Mouse (Mus musculus) MEL (cell line): ENCODE measurements at regions not wholly inside any gene's neighbourhood (a gene's known extent, or its start where the extent isn't known, plus 50 kb on each side); places are given as distances from the start of the nearest gene placed in this dataset.

Experiments used
- DNase-seq: peaks from one replicate; pipeline ENCODE4 v3.0.0; 2011; ENCODE audit warnings: low read depth, low spot score
- H3K27ac ChIP-seq: 2 replicates; pipeline ENCODE4 v1.5.1; 2012; ENCODE audit warnings: low read depth, mild to moderate bottlenecking, control low read depth, low read length, moderate library complexity; ENCODE audit not compliant: control insufficient read depth
- H3K27me3 ChIP-seq, 2 experiments: fragments of 150-350 bp in 1 of 2; sonication (generic) in 1 of 2; 2 replicates each; pipeline ENCODE4 v1.6.1; 2012; ENCODE audit warnings: low read length in 2 of 2, mild to moderate bottlenecking in 2 of 2, improper control_type of control experiment in 1 of 2, moderate library complexity in 1 of 2; ENCODE audit not compliant: insufficient read depth in 2 of 2, control insufficient read depth in 1 of 2
- H3K36me3 ChIP-seq, 2 experiments: 2 replicates each; pipeline ENCODE4 v1.6.1; 2012 to 2014; ENCODE audit warnings: low read length in 2 of 2, improper control_type of control experiment in 1 of 2, inconsistent platforms in 1 of 2, mild to moderate bottlenecking in 1 of 2; ENCODE audit not compliant: insufficient read depth in 2 of 2, control insufficient read depth in 1 of 2
- H3K4me1 ChIP-seq, 2 experiments: fragments of 150-350 bp in 1 of 2; sonication (generic) in 1 of 2; 2 replicates each; pipeline ENCODE4 v1.6.1; 2012; ENCODE audit warnings: low read length in 2 of 2, improper control_type of control experiment in 1 of 2, mild to moderate bottlenecking in 1 of 2; ENCODE audit not compliant: insufficient read depth in 2 of 2, control insufficient read depth in 1 of 2
- H3K4me3 ChIP-seq, 2 experiments: fragments of 150-350 bp in 1 of 2; sonication (generic) in 1 of 2; 2 replicates each; pipeline ENCODE4 v1.5.1; 2012; ENCODE audit warnings: low read depth in 2 of 2, low read length in 2 of 2, mild to moderate bottlenecking in 2 of 2, moderate library complexity in 2 of 2, control low read depth in 1 of 2, improper control_type of control experiment in 1 of 2; ENCODE audit not compliant: control insufficient read depth in 1 of 2, insufficient read depth in 1 of 2
- H3K79me2 ChIP-seq: 2 replicates; pipeline ENCODE4 v1.6.1; 2012; ENCODE audit warnings: mild to moderate bottlenecking, low read length, moderate library complexity; ENCODE audit not compliant: control insufficient read depth, poor library complexity, insufficient read depth
- H3K9ac ChIP-seq: 2 replicates; pipeline ENCODE4 v1.6.1; 2012; ENCODE audit warnings: low read depth, mild to moderate bottlenecking, control low read depth, low read length, moderate library complexity; ENCODE audit not compliant: control insufficient read depth, poor library complexity, severe bottlenecking
- H3K9me3 ChIP-seq: fragments of 150-350 bp; sonication (generic); replicated peaks from 2 replicates; pipeline ENCODE4 v1.6.1; 2012; ENCODE audit warnings: mild to moderate bottlenecking, low read length, improper control_type of control experiment, moderate library complexity; ENCODE audit not compliant: insufficient read depth
- BHLHE40 ChIP-seq: IDR thresholded peaks from 2 replicates; pipeline ENCODE4 v1.6.1; 2012; ENCODE audit warnings: low read depth, mild to moderate bottlenecking, inconsistent platforms, low read length, improper control_type of control experiment, borderline replicate concordance
- CHD1 ChIP-seq: IDR thresholded peaks from 2 replicates; pipeline ENCODE4 v1.6.1; 2012; ENCODE audit warnings: low read depth, mild to moderate bottlenecking, inconsistent platforms, low read length, improper control_type of control experiment
- CHD2 ChIP-seq: IDR thresholded peaks from 2 replicates; pipeline ENCODE4 v1.6.1; 2011; ENCODE audit warnings: low read length, improper control_type of control experiment
- CTCF ChIP-seq, 3 experiments: IDR thresholded peaks in 2 of 3; conservative IDR thresholded peaks in 1 of 3; 2 replicates each; pipeline ENCODE4 v1.5.1; 2011 to 2012; ENCODE audit warnings: low read length in 3 of 3, low read depth in 2 of 3, mild to moderate bottlenecking in 2 of 3, improper control_type of control experiment in 1 of 3, inconsistent platforms in 1 of 3, mixed read lengths in 1 of 3, moderate library complexity in 1 of 3; ENCODE audit not compliant: control insufficient read depth in 1 of 3, insufficient read depth in 1 of 3, poor library complexity in 1 of 3, severe bottlenecking in 1 of 3
- E2F4 ChIP-seq: IDR thresholded peaks from 2 replicates; pipeline ENCODE4 v1.6.1; 2011; ENCODE audit warnings: low read depth, low read length, improper control_type of control experiment, borderline replicate concordance
- EP300 ChIP-seq, 2 experiments: IDR thresholded peaks; 2 replicates each; pipeline ENCODE4 v1.6.1; 2011; ENCODE audit warnings: improper control_type of control experiment in 2 of 2, low read length in 2 of 2, low read depth in 1 of 2, mild to moderate bottlenecking in 1 of 2
- ETS1 ChIP-seq: IDR thresholded peaks from 2 replicates; pipeline ENCODE4 v1.6.1; 2012; ENCODE audit warnings: low read depth, mild to moderate bottlenecking, inconsistent platforms, low read length, improper control_type of control experiment, moderate library complexity
- GABPA ChIP-seq: IDR thresholded peaks from 2 replicates; pipeline ENCODE4 v1.6.1; 2012; ENCODE audit warnings: low read depth, mild to moderate bottlenecking, inconsistent platforms, low read length, improper control_type of control experiment, moderate library complexity
- HCFC1 ChIP-seq: IDR thresholded peaks from 2 replicates; pipeline ENCODE4 v1.6.1; 2012; ENCODE audit warnings: low read depth, mild to moderate bottlenecking, inconsistent platforms, low read length, improper control_type of control experiment, moderate library complexity
- JUND ChIP-seq: IDR thresholded peaks from 2 replicates; pipeline ENCODE4 v1.6.1; 2011; ENCODE audit warnings: low read depth, mild to moderate bottlenecking, improper control_type of control experiment, low read length
- KAT2A ChIP-seq: conservative IDR thresholded peaks from 2 replicates; pipeline ENCODE4 v1.6.1; 2012; ENCODE audit warnings: low read depth, low read length, improper control_type of control experiment, inconsistent platforms
- MAX ChIP-seq: IDR thresholded peaks from 2 replicates; pipeline ENCODE4 v1.6.1; 2011; ENCODE audit warnings: low read length, improper control_type of control experiment
- MEF2A ChIP-seq: IDR thresholded peaks from 2 replicates; pipeline ENCODE4 v1.6.1; 2014; ENCODE audit warnings: low read depth, mild to moderate bottlenecking, inconsistent platforms, low read length, improper control_type of control experiment; ENCODE audit not compliant: poor library complexity, insufficient replicate concordance, severe bottlenecking; ENCODE audit errors: extremely low read depth
- MYB ChIP-seq: IDR thresholded peaks from 2 replicates; pipeline ENCODE4 v1.6.1; 2011; ENCODE audit warnings: mild to moderate bottlenecking, low read depth, low read length, improper control_type of control experiment
- MYC ChIP-seq: IDR thresholded peaks from 2 replicates; pipeline ENCODE4 v1.6.1; 2011; ENCODE audit warnings: low read depth, mild to moderate bottlenecking, low read length, improper control_type of control experiment, moderate library complexity
- NELFE ChIP-seq: IDR thresholded peaks from 2 replicates; pipeline ENCODE4 v1.6.1; 2011; ENCODE audit warnings: low read depth, low read length, improper control_type of control experiment
- POLR2A ChIP-seq, 2 experiments: IDR thresholded peaks; 2 replicates each; pipeline ENCODE4 v1.6.1; 2011 to 2012; ENCODE audit warnings: low read length in 2 of 2, mild to moderate bottlenecking in 2 of 2, control low read depth in 1 of 2, improper control_type of control experiment in 1 of 2, low read depth in 1 of 2, moderate library complexity in 1 of 2; ENCODE audit not compliant: control insufficient read depth in 1 of 2, insufficient read depth in 1 of 2, poor library complexity in 1 of 2
- POLR2AphosphoS5 ChIP-seq: IDR thresholded peaks from 2 replicates; pipeline ENCODE4 v1.6.1; 2012; ENCODE audit warnings: low read depth, borderline replicate concordance, mild to moderate bottlenecking, inconsistent platforms, low read length, moderate library complexity, mixed read lengths
- RCOR1 ChIP-seq: IDR thresholded peaks from 2 replicates; pipeline ENCODE4 v1.6.1; 2012; ENCODE audit warnings: low read depth, mild to moderate bottlenecking, inconsistent platforms, low read length, improper control_type of control experiment
- UBTF ChIP-seq: IDR thresholded peaks from 2 replicates; pipeline ENCODE4 v1.6.1; 2012; ENCODE audit warnings: low read depth, mild to moderate bottlenecking, inconsistent platforms, low read length, improper control_type of control experiment, moderate library complexity, borderline replicate concordance; ENCODE audit not compliant: insufficient read depth
- USF1 ChIP-seq: IDR thresholded peaks from 2 replicates; pipeline ENCODE4 v1.6.1; 2014; ENCODE audit warnings: low read depth, mild to moderate bottlenecking, inconsistent platforms, low read length, improper control_type of control experiment, moderate library complexity
- USF2 ChIP-seq, 2 experiments: IDR thresholded peaks; 2 replicates each; pipeline ENCODE4 v1.6.1; 2011 to 2012; ENCODE audit warnings: improper control_type of control experiment in 2 of 2, low read length in 2 of 2, borderline replicate concordance in 1 of 2, inconsistent platforms in 1 of 2, low read depth in 1 of 2, mild to moderate bottlenecking in 1 of 2; ENCODE audit not compliant: insufficient read depth in 1 of 2
- ZC3H11A ChIP-seq: IDR thresholded peaks from 2 replicates; pipeline ENCODE4 v1.6.1; 2012; ENCODE audit warnings: low read depth, mild to moderate bottlenecking, inconsistent platforms, low read length, improper control_type of control experiment
- ZKSCAN1 ChIP-seq: IDR thresholded peaks from 2 replicates; pipeline ENCODE4 v1.6.1; 2012; ENCODE audit warnings: low read depth, mild to moderate bottlenecking, inconsistent platforms, low read length, improper control_type of control experiment, moderate library complexity
- ZMIZ1 ChIP-seq: IDR thresholded peaks from 2 replicates; pipeline ENCODE4 v1.6.1; 2012; ENCODE audit warnings: low read depth, mild to moderate bottlenecking, inconsistent platforms, low read length, improper control_type of control experiment, moderate library complexity
- ZNF384 ChIP-seq: IDR thresholded peaks from 2 replicates; pipeline ENCODE4 v1.6.1; 2012; ENCODE audit warnings: low read depth, mild to moderate bottlenecking, inconsistent platforms, low read length, improper control_type of control experiment

DNA sequence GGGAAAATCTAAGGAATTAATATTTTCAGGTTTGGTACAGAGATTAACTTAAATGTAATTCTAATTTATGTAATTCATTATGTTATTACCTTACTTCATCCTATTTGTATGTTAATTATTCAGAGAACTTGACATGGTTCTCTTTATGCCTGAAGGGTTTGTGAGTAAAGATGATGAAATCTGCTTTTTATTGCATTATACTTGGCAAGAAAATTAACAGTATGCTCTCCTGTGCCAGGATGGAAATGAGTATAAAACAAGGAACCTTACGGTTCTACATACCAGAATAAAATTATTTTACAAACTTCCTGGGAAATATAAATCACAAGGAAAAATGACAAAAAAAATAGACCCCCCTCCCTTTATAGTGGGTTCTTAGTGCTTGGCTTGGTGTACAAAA lies 497.6 kb downstream of the Cdh10 start:
- peak; percentile 17 for DNase-seq
- H3K27ac ChIP-seq = no peak overlapping the region
- no peaks in the 10 kb centered on the region for H3K27me3 ChIP-seq
- no peaks in the 10 kb centered on the region for H3K9me3 ChIP-seq
- H3K9ac ChIP-seq = no peak overlapping the region
- TF ChIP-seq KAT2A (no peak), USF1 (no peak), EP300 (IDR thresholded peaks at IDR 0.05; ENCODE audit: low read depth in 1 of 2, low read length in 2 of 2) (no peak), MYB (no peak), ZNF384 (no peak), MEF2A (no peak), CHD1 (no peak), ZMIZ1 (no peak), JUND (no peak), MAX (no peak), NELFE (no peak), UBTF (no peak)
- 0 out of 4 replicates have a peak, but pooled peaks cover 0 to 2% of the 10 kb centered on the region in 2 experiments for H3K4me1 ChIP-seq
- H3K4me3 ChIP-seq = no peak overlapping the region
- H3K79me2 ChIP-seq = no peaks in the 10 kb centered on the region
- H3K36me3 ChIP-seq = no peaks in the 10 kb centered on the region

DNA sequence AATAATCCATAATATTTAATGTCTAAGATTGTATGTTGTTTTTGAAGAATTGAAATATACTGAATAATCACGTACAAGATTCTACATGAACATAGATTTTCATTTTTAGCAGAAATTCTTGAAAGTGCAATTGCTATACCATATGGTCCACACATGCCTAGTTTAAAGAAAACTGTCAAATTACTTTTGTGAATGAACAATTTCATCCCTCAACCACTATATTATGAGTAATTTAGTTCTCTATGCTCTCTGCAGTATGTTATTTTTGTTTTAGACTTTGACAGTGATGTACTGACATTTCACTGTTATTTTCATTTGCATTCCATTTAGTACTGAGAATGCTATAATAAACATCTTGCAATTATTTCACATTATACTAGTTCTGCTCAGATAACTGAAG lies 537.6 kb downstream of the Cdh10 start:
- no peaks in the 10 kb centered on the region for H3K36me3 ChIP-seq
- H3K9me3 ChIP-seq = no peaks in the 10 kb centered on the region
- no peak overlapping the region for H3K27ac ChIP-seq
- TF ChIP-seq ZKSCAN1 = no peak
- no peak for TF ChIP-seq USF1
- no peak for TF ChIP-seq MYB
- TF ChIP-seq BHLHE40 = no peak
- no peak for TF ChIP-seq ETS1
- TF ChIP-seq POLR2A (IDR thresholded peaks at IDR 0.05; ENCODE audit: control insufficient read depth in 1 of 2, insufficient read depth in 1 of 2, low read depth in 1 of 2, low read length in 2 of 2, poor library complexity in 1 of 2) = no peak
- TF ChIP-seq CTCF (IDR thresholded peaks at IDR 0.05 in 2 of 3, conservative IDR thresholded peaks at IDR 0.05 in 1 of 3; ENCODE audit: control insufficient read depth in 1 of 3, insufficient read depth in 1 of 3, low read depth in 2 of 3, low read length in 3 of 3, poor library complexity in 1 of 3, severe bottlenecking in 1 of 3) = no peak
- no peak for TF ChIP-seq EP300 (IDR thresholded peaks at IDR 0.05; ENCODE audit: low read depth in 1 of 2, low read length in 2 of 2)
- TF ChIP-seq ZNF384 = no peak
- TF ChIP-seq ZC3H11A = no peak
- TF ChIP-seq MYC = no peak
- no peak for TF ChIP-seq GABPA
- no peak for TF ChIP-seq MAX
- TF ChIP-seq HCFC1 = no peak
- TF ChIP-seq CHD2 = no peak
- no peak for TF ChIP-seq USF2 (IDR thresholded peaks at IDR 0.05; ENCODE audit: borderline replicate concordance in 1 of 2, insufficient read depth in 1 of 2, low read depth in 1 of 2, low read length in 2 of 2)
- no peak for TF ChIP-seq POLR2AphosphoS5
- no peak for TF ChIP-seq ZMIZ1
- no peak for TF ChIP-seq E2F4
- no peak for TF ChIP-seq RCOR1
- H3K4me3 ChIP-seq = no peak overlapping the region
- H3K79me2 ChIP-seq = no peaks in the 10 kb centered on the region
- no peak for DNase-seq
- peaks cover 0 to 4% of the 10 kb centered on the region in 2 experiments; a peak in 2 of 4 replicates for H3K4me1 ChIP-seq
- no peak overlapping the region for H3K9ac ChIP-seq
- no peaks in the 10 kb centered on the region for H3K27me3 ChIP-seq
